8 mouse cellular contexts compared by ENCODE assay signal in the genomic region with DNA sequence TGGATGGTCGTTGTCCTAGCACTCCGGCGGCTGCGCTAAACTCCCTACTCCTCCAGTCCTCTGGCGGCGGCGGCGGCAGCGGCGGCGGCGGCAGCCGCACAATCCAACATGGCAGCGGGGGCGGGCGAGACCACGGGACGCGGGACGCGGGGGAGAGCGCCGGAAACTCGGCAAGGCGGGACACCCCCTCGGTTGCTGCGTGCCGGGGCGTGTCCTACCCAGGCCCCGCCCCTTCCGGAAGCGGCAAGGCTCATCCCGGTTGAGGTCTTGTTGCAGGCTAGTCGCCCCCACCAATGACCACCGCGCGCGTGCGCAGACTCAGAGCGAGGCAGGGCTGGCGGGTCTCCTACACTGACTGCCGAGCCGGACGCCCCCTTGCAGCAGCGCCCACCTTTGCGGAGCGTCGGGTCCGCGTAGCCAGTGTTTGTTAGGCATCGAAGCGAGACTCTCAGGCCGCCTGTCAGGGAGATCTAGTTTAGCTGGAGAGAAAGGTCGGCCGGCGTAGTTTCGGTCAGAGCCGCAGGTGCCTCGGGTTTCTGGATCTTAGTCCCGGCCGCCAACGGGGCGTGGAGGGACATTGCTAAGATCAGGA. TPM values are rescaled to one million over a fixed set of nuclear protein-coding genes. Genes with fewer than 3 reads are reported as not detected.
A peak's percentile ranks its signal among the peaks of the same experiment; 100 is the strongest.
DNase-seq lines count a peak whose midpoint lies in the region; ATAC-seq lines count a peak whose summit lies in the region.

Wasl (minus strand) TSS at position 143 of the 592 bp plus-strand sequence.

- H3K9me3 ChIP-seq in heart, embryonic 10.5 days = no peaks in the 10 kb centered on the region
- H3K9me3 ChIP-seq in kidney, embryonic 15.5 days (replicated peaks) = no peaks in the 10 kb centered on the region

- under 1% methylated on average over 63 of the region's 63 CpGs for WGBS in heart, embryonic 10.5 days
- under 1% methylated on average over 63 of the region's 63 CpGs for WGBS in kidney, embryonic 15.5 days

- peak; percentile 98 to 99 for DNase-seq in B cell, adult 2 months
- DNase-seq in brain, adult 2 months (ENCODE audit: low read depth, low spot score) = peak; percentile 99
- peak; percentile 100 for DNase-seq in heart, embryonic 10.5 days (ENCODE audit: low spot score)
- DNase-seq in liver = peak; percentile 98
- peak; percentile 97 to 99 for DNase-seq in spleen, postnatal 4 days (ENCODE audit: low spot score in 2 of 2)

- ATAC-seq in erythroblast, adult 5-6 weeks (replicated peaks; ENCODE audit: low FRiP score, poor library complexity, severe bottlenecking) = peak; percentile 94
- peak; percentile 99 for ATAC-seq in kidney, embryonic 15.5 days (replicated peaks; ENCODE audit: low FRiP score)
- peak; percentile 97 for ATAC-seq in monocyte, adult 5-6 weeks (replicated peaks; ENCODE audit: insufficient number of reproducible peaks, low FRiP score, low TSS enrichment, poor library complexity, severe bottlenecking)

- H3K4me1 ChIP-seq in heart, embryonic 10.5 days = peaks cover 14% of the 10 kb centered on the region
- H3K4me1 ChIP-seq in kidney, embryonic 15.5 days = peaks cover 14% of the 10 kb centered on the region

- peak within 1 kb of the TSS; percentile 78 for H3K4me2 ChIP-seq in kidney, embryonic 15.5 days

- H3K27me3 ChIP-seq in heart, embryonic 10.5 days (ENCODE audit: insufficient read depth, poor library complexity, severe bottlenecking) = no peaks in the 10 kb centered on the region
- H3K27me3 ChIP-seq in kidney, embryonic 15.5 days = no peaks in the 10 kb centered on the region

- no peaks in the 10 kb centered on the region for H3K36me3 ChIP-seq in heart, embryonic 10.5 days
- 0 out of 2 replicates have a peak, but pooled peaks cover 5% of the 10 kb centered on the region for H3K36me3 ChIP-seq in kidney, embryonic 15.5 days

- H3K27ac ChIP-seq in heart, embryonic 10.5 days = peak within 1 kb of the TSS; percentile 95
- peak within 1 kb of the TSS; percentile 99 for H3K27ac ChIP-seq in kidney, embryonic 15.5 days

- H3K9ac ChIP-seq in kidney, embryonic 15.5 days = peak within 1 kb of the TSS; percentile 97

- peak within 1 kb of the TSS; percentile 94 for H3K4me3 ChIP-seq in heart, embryonic 10.5 days
- H3K4me3 ChIP-seq in kidney, embryonic 15.5 days (replicated peaks) = peak within 1 kb of the TSS; percentile 96

RNA-seq across cellular contexts. Expression of gene Wasl, which starts in this region (rescaled TPM):
- total RNA-seq in erythroblast, adult 5-6 weeks (2015; ENCODE audit: low replicate concordance) = 13.2 and 18.8 TPM in 2 replicates
- total RNA-seq in erythroblast, adult 5-6 weeks (2017; ENCODE audit: low replicate concordance) = 13.1 and 17.4 TPM in 2 replicates
- polyA plus RNA-seq in heart, embryonic 10.5 days (2016; fragmentation: Nextera tagmentation; extraction: Ambion mirVana) = 56.5 and 61.6 TPM in 2 replicates
- 77.7 and 87.6 TPM in 2 replicates for polyA plus RNA-seq in kidney, embryonic 15.5 days (2015; fragmentation: Nextera tagmentation; extraction: Ambion mirVana)
- 6.4 to 20.8 TPM (median 13.4 TPM) in 3 replicates for total RNA-seq in monocyte, adult 5-6 weeks (2017)

Comparison
In these comparisons a context has a peak if more than half of its experiments do, and no peak if none do; other contexts are left out.
1. Peak in every context shown above with its lines: DNase-seq, ATAC-seq, H3K4me3 ChIP-seq and H3K27ac ChIP-seq.